Mouse (Mus musculus) embryonic facial prominence, embryonic 13.5 days (tissue): ENCODE data around the gene Gm13083. TPM values are rescaled to one million over a fixed set of nuclear protein-coding genes. Genes with fewer than 3 reads are reported as not detected.
"Not testable (repeated sequence)": the region's sequence is repeated elsewhere in the genome, so short reads cannot be mapped to it uniquely, and the experiment has no call there.

Experiments
- ATAC-seq: fragments of 200-750 bp; cut with Nextera tagmentation; 2 replicates; pipeline ENCODE4 v1.8.0; 2017; ENCODE audit warnings: low read depth; ENCODE audit not compliant: insufficient number of reproducible peaks, insufficient read depth, low FRiP score, low TSS enrichment
- H3K27ac ChIP-seq: fragments of 300-500 bp; sonication (generic); 2 replicates; pipeline ENCODE4 v1.5.1; 2015; ENCODE audit warnings: moderate library complexity, mild to moderate bottlenecking, inconsistent platforms
- H3K27me3 ChIP-seq: fragments of 300-500 bp; sonication (generic); 2 replicates; pipeline ENCODE4 v1.6.1; 2015; ENCODE audit warnings: mild to moderate bottlenecking, inconsistent platforms
- H3K36me3 ChIP-seq: fragments of 300-500 bp; sonication (generic); 2 replicates; pipeline ENCODE4 v1.6.1; 2015; ENCODE audit warnings: mild to moderate bottlenecking, inconsistent platforms
- H3K4me1 ChIP-seq: fragments of 300-500 bp; sonication (generic); 2 replicates; pipeline ENCODE4 v1.6.1; 2015; ENCODE audit warnings: inconsistent platforms
- H3K4me2 ChIP-seq: fragments of 300-500 bp; sonication (generic); 2 replicates; pipeline ENCODE4 v1.6.1; 2015; ENCODE audit warnings: moderate library complexity, mild to moderate bottlenecking, inconsistent platforms
- H3K4me3 ChIP-seq: fragments of 300-500 bp; sonication (generic); 2 replicates; pipeline ENCODE4 v1.5.1; 2015; ENCODE audit warnings: mild to moderate bottlenecking, inconsistent platforms
- H3K9ac ChIP-seq: fragments of 300-500 bp; sonication (generic); 2 replicates; pipeline ENCODE4 v1.6.1; 2015; ENCODE audit warnings: mild to moderate bottlenecking, inconsistent platforms
- H3K9me3 ChIP-seq: fragments of 300-500 bp; sonication (generic); 2 replicates; pipeline ENCODE4 v1.6.1; 2016; ENCODE audit warnings: inconsistent platforms
- WGBS: fragments of 180-500 bp; shearing (Covaris S2); methylation state at CpG from one replicate; pipeline ENCODE4 v1.1.7; 2015; ENCODE audit warnings: mixed read lengths; 5-methylcytosine and 5-hydroxymethylcytosine counted together
- polyA plus RNA-seq: library from polyadenylated mRNA; unstranded; fragments of >200 nt; fragmentation: Nextera tagmentation; extraction: Ambion mirVana; gene quantifications from 2 replicates; pipeline ENCODE4 v1.2.1, GENCODE M21; 2015

Gene Gm13083
- polyA plus RNA-seq = not detected in 2 replicates

- H3K4me3 ChIP-seq, H3K36me3 ChIP-seq, H3K4me2 ChIP-seq, ATAC-seq, H3K4me1 ChIP-seq, H3K27ac ChIP-seq, H3K9me3 ChIP-seq, H3K9ac ChIP-seq, H3K27me3 ChIP-seq: not testable (repeated sequence)
Observed at GRCm38 (mm10) chr4:143614703-143615102, at the start of gene Gm13083. Gm13083 (plus strand) TSS chr4:143615003.

- not testable (repeated sequence) for ATAC-seq, H3K9me3 ChIP-seq
Observed at GRCm38 (mm10) chr4:143611927-143612326, 2.9 kb upstream of the Gm13083 start.

DNA sequence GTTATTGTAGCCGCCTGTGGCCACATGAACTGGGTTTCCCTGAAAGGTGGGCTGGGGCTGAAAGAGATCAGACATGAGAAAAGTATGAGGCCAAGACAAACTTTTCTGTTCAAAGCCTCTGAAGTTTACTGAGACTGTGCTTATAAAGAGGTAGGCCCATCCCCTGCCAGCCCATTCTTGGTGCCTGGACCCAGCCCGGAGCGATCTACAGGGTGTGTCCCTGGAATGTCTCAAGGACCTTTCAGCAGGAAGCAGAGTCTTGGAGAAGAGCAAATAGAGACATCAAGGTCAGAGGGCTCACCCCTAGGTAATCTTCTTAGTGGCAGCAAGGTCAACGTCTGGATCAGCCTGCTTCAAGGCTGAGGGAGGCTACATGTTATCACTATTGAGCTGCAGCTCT lies 3.3 kb downstream of the Gm13083 start:
- not testable (repeated sequence) for H3K36me3 ChIP-seq, H3K4me3 ChIP-seq, ATAC-seq, H3K27ac ChIP-seq, H3K4me2 ChIP-seq, H3K27me3 ChIP-seq, H3K4me1 ChIP-seq, H3K9ac ChIP-seq, H3K9me3 ChIP-seq
- 76% methylated on average over 4 of the region's 4 CpGs for WGBS

More at GRCm38 (mm10) chr4:143611927-143612326, 2.9 kb upstream of the Gm13083 start:
- H3K4me2 ChIP-seq, H3K9ac ChIP-seq, H3K4me3 ChIP-seq, H3K4me1 ChIP-seq, H3K27ac ChIP-seq, H3K27me3 ChIP-seq, H3K36me3 ChIP-seq: not testable (repeated sequence)
- WGBS = 84% methylated on average over 9 of the region's 9 CpGs

DNA sequence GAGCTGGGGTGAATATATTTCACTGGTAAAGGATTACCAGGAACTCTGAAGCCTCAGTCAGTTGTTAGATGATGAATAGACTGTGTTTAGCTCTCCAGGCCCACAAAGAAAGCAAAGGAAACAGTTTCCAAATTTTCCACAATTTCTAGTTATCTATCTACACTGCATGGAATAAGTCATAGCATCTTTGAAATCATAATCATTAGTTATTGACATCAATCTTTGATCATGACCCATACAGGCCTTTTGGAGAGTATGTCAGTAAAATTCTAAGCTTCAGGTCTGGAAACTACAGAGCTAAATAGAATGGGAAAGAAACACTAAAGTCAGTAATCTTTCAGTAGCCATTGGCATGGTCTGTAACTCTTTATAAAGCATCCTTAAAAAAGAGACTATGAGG lies 42.3 kb downstream of the Gm13083 start, which contains the start of gene Gm13088:
TSS of gene Gm13088 (minus strand) at position 101 of the 400 bp plus-strand sequence.
- not testable (repeated sequence) for H3K27me3 ChIP-seq, H3K9me3 ChIP-seq, H3K36me3 ChIP-seq, H3K27ac ChIP-seq, ATAC-seq, H3K4me2 ChIP-seq, H3K4me3 ChIP-seq, H3K9ac ChIP-seq, H3K4me1 ChIP-seq

Other genes with a start within 250 kb of the Gm13083 start
- gene Pramel1, start 220.6 kb upstream of the Gm13083 start, polyA plus RNA-seq = not detected in 2 replicates
- gene Pramef8, start 202.6 kb upstream of the Gm13083 start, polyA plus RNA-seq = 22.7 and 25.4 TPM in 2 replicates
- gene Oog4, start 164.7 kb upstream of the Gm13083 start, polyA plus RNA-seq = not detected in 2 replicates
- gene Gm13043, start 103.7 kb upstream of the Gm13083 start, polyA plus RNA-seq = not detected in 2 replicates
- not detected in 2 replicates for gene Gm13040, start 79.0 kb upstream of the Gm13083 start, polyA plus RNA-seq
- not detected in 2 replicates for gene BC080695, start 63.3 kb upstream of the Gm13083 start, polyA plus RNA-seq
- gene Gm13057, start 63.3 kb upstream of the Gm13083 start, polyA plus RNA-seq = not detected in 2 replicates
- gene Gm13088, start 42.2 kb downstream of the Gm13083 start, polyA plus RNA-seq = not detected in 2 replicates
- not detected in 2 replicates for gene Gm13089, start 87.7 kb downstream of the Gm13083 start, polyA plus RNA-seq
- gene Gm13078, start 104.5 kb downstream of the Gm13083 start, polyA plus RNA-seq = not detected in 2 replicates
- not detected in 2 replicates for gene Gm13023, start 174.3 kb downstream of the Gm13083 start, polyA plus RNA-seq
- not detected in 2 replicates for gene Gm13084, start 201.1 kb downstream of the Gm13083 start, polyA plus RNA-seq
- gene Gm13103, start 231.5 kb downstream of the Gm13083 start, polyA plus RNA-seq = not detected in 2 replicates